Mouse (Mus musculus) liver, embryonic 14.5 days (tissue): Measurements from ENCODE around the gene Sbf2. TPM values are rescaled to one million over a fixed set of nuclear protein-coding genes. Genes with fewer than 3 reads are reported as not detected.

ENCODE experiments used
- ATAC-seq: fragments of 200-750 bp; cut with Nextera tagmentation; 2 replicates; pipeline ENCODE4 v1.8.0; 2017; ENCODE audit warnings: moderate number of reproducible peaks, mild to moderate bottlenecking, moderate library complexity; ENCODE audit not compliant: insufficient read depth
- DNase-seq, 3 experiments: peaks; one replicate each; pipeline ENCODE4 v3.0.0-alpha.2; 2012 to 2013; ENCODE audit warnings: low read depth in 3 of 3, low spot score in 3 of 3
- H3K27ac ChIP-seq: fragments of 300-500 bp; sonication (generic); 2 replicates; pipeline ENCODE4 v1.5.1; 2014; ENCODE audit warnings: moderate library complexity, mild to moderate bottlenecking, control low read depth, inconsistent platforms
- H3K27me3 ChIP-seq: fragments of 300-500 bp; sonication (generic); 2 replicates; pipeline ENCODE4 v1.6.1; 2014; ENCODE audit warnings: mild to moderate bottlenecking, low read length, moderate library complexity; ENCODE audit not compliant: control insufficient read depth, insufficient read depth
- H3K36me3 ChIP-seq: fragments of 300-500 bp; sonication (generic); replicated peaks from 2 replicates; pipeline ENCODE4 v1.6.1; 2014; ENCODE audit warnings: low read depth; ENCODE audit not compliant: control insufficient read depth, insufficient read depth
- H3K4me1 ChIP-seq, 2 experiments: fragments of 200-500 bp in 1 of 2; fragments of 300-500 bp in 1 of 2; sonication (generic) in 1 of 2; replicated peaks; 2 replicates each; pipeline ENCODE4 v1.6.1; 2012 to 2014; ENCODE audit warnings: antibody characterized with exemption in 1 of 2, inconsistent platforms in 1 of 2, low read length in 1 of 2; ENCODE audit not compliant: control insufficient read depth in 2 of 2, insufficient read depth in 2 of 2
- H3K4me2 ChIP-seq: fragments of 300-500 bp; sonication (generic); 2 replicates; pipeline ENCODE4 v1.6.1; 2014; ENCODE audit warnings: low read depth, mild to moderate bottlenecking, control low read depth, moderate library complexity
- H3K4me3 ChIP-seq, 2 experiments: fragments of 200-500 bp in 1 of 2; fragments of 300-500 bp in 1 of 2; sonication (generic) in 1 of 2; 2 replicates each; pipeline ENCODE4 v1.5.1; 2012 to 2014; ENCODE audit warnings: low read depth in 2 of 2, low read length in 2 of 2, mild to moderate bottlenecking in 2 of 2, control low read depth in 1 of 2, inconsistent platforms in 1 of 2, moderate library complexity in 1 of 2; ENCODE audit not compliant: insufficient read depth in 1 of 2
- H3K9ac ChIP-seq: fragments of 300-500 bp; sonication (generic); replicated peaks from 2 replicates; pipeline ENCODE4 v1.6.1; 2014; ENCODE audit warnings: mild to moderate bottlenecking, control low read depth, moderate library complexity
- H3K9me3 ChIP-seq: fragments of 300-500 bp; sonication (generic); 2 replicates; pipeline ENCODE4 v1.6.1; 2016; ENCODE audit warnings: low read length, mixed read lengths; ENCODE audit not compliant: control insufficient read depth
- CTCF ChIP-seq: IDR thresholded peaks from 2 replicates; pipeline ENCODE4 v1.5.1; 2016; ENCODE audit warnings: antibody characterized with exemption, low read depth, control low read depth
- EP300 ChIP-seq: IDR thresholded peaks from 2 replicates; pipeline ENCODE4 v1.6.1; 2016; ENCODE audit warnings: antibody characterized with exemption, low read depth
- WGBS: fragments of 180-500 bp; shearing (Covaris S2); extraction: QIAGEN DNeasy Blood & Tissue Kit; methylation state at CpG from one replicate; pipeline ENCODE4 v1.1.7; 2014; ENCODE audit not compliant: insufficient replicate concordance; 5-methylcytosine and 5-hydroxymethylcytosine counted together
- polyA plus RNA-seq, 2 experiments: library from polyadenylated mRNA; depleted of rRNA in 1 of 2; stranded (reverse) in 1 of 2; unstranded in 1 of 2; fragments of >200 nt; fragmentation: Nextera tagmentation in 1 of 2; extraction: Ambion mirVana in 1 of 2; gene quantifications; 2 replicates each; pipeline versions ENCODE4 v1.2.1 to v1.2.3; 2012 to 2014

Gene Sbf2
- polyA plus RNA-seq, 2 experiments: 2.9 to 3.3 TPM

GRCm38 (mm10) chr7:110638305-110639110 is 23.8 kb upstream of the Sbf2 start:
- ATAC-seq: no peak
- Histone ChIP-seq H3K9ac (no peak overlapping the region), H3K27ac (no peak overlapping the region), H3K4me3 (no peak overlapping the region), H3K4me1 (no peaks in the 10 kb centered on the region), H3K9me3 (no peaks in the 10 kb centered on the region), H3K27me3 (no peaks in the 10 kb centered on the region), H3K4me2 (no peak overlapping the region), H3K36me3 (no peaks in the 10 kb centered on the region)
- 49% methylated on average over 17 of the region's 17 CpGs for WGBS
- DNase-seq: no peak
- TF ChIP-seq CTCF (no peak), EP300 (no peak)

GRCm38 (mm10) chr7:110636559-110636958 is 21.8 kb upstream of the Sbf2 start:
- TF ChIP-seq CTCF: no peak
- TF ChIP-seq EP300: no peak
- no peak for ATAC-seq
- 13% methylated on average over 1 of the region's 1 CpGs for WGBS

GRCm38 (mm10) chr7:110635929-110636328 is 21.2 kb upstream of the Sbf2 start:
- H3K4me2 ChIP-seq: no peak overlapping the region
- H3K4me3 ChIP-seq: no peak overlapping the region
- peaks cover 8% of the 10 kb centered on the region for H3K27me3 ChIP-seq
- DNase-seq (no peak), ATAC-seq (no peak)
- TF ChIP-seq CTCF (no peak), EP300 (no peak)
- H3K36me3 ChIP-seq: no peaks in the 10 kb centered on the region
- no peak overlapping the region for H3K27ac ChIP-seq
- H3K9me3 ChIP-seq: no peaks in the 10 kb centered on the region
- H3K4me1 ChIP-seq: no peaks in the 10 kb centered on the region
- WGBS: 39% methylated on average over 3 of the region's 3 CpGs
- H3K9ac ChIP-seq: no peak overlapping the region

More at GRCm38 (mm10) chr7:110636559-110636958, 21.8 kb upstream of the Sbf2 start:
- DNase-seq: no peak
- Histone ChIP-seq H3K9ac (no peak overlapping the region), H3K27ac (no peak overlapping the region), H3K9me3 (no peaks in the 10 kb centered on the region), H3K27me3 (peaks cover 5% of the 10 kb centered on the region), H3K4me1 (no peaks in the 10 kb centered on the region), H3K4me2 (no peak overlapping the region), H3K36me3 (no peaks in the 10 kb centered on the region), H3K4me3 (no peak overlapping the region)

GRCm38 (mm10) chr7:110631136-110631888 is 16.6 kb upstream of the Sbf2 start:
- DNase-seq (no peak), ATAC-seq (no peak)
- Histone ChIP-seq H3K36me3 (no peaks in the 10 kb centered on the region), H3K27me3 (peaks cover 52% of the 10 kb centered on the region), H3K4me1 (no peaks in the 10 kb centered on the region), H3K9ac (no peak overlapping the region), H3K4me2 (no peak overlapping the region), H3K9me3 (no peaks in the 10 kb centered on the region), H3K27ac (no peak overlapping the region), H3K4me3 (no peak overlapping the region)
- TF ChIP-seq EP300 (no peak), CTCF (no peak)
- 50% methylated on average over 16 of the region's 16 CpGs for WGBS
